In the genomic region with DNA sequence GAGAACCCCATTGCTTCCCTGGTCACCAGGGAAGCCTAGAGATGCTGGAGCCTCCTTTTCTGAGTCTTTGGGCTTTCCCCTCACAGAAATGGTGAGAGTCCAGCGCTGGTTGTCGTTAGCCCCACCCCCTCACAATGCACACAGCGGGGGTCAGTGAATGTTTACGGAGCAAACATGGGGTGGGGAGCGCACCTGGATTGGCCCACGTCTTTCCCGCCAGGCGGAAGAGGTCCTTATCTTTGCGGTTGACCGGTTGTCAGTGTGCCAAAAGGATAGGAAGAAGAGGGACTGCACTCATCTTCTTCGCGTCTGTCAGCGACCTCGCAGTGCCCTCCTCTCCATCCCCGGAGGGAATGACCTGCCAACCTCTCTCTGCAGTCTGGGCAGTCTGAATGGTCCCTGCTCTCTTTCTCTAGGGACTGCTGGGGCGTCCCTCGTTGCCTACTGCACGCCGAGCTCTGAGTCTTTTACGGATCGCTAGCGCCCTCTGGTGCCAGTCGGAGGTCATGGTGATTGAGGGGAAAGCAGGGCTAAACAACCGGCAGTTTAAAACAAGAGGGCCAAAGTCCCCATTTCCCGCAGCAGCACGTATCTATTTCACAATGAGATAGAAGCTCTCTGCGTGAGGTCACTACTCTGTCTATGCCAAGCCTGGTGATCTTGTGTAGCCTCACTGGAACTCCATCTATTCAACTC, we compare ENCODE assay signal across 8 mouse cellular contexts. TPM values are rescaled to one million over a fixed set of nuclear protein-coding genes. Genes with fewer than 3 reads are reported as not detected.
DNase-seq lines count a peak whose midpoint lies in the region; ATAC-seq and TF ChIP-seq lines count a peak whose summit lies in the region.

No protein-coding gene starts in this region.

- intact Hi-C loops in gastrocnemius, adult 2 months (cut with DNase I), result loop anchor here (1.0 to 5.0 kb wide), 3 partner anchors 90 to 269 kb away; a partner anchor contains a TSS

- WGBS in hindbrain, postnatal 0 days, result 2% methylated on average over 27 of the region's 27 CpGs

- H3K27me3 ChIP-seq in hindbrain, postnatal 0 days (ENCODE audit: insufficient read depth, low read length), result peaks cover 21% of the 10 kb centered on the region; the same call in 1 of the 2 replicates
- H3K27me3 ChIP-seq in megakaryocyte, embryonic 14.5 days (replicated peaks), result peaks cover 75% of the 10 kb centered on the region

- H3K36me3 ChIP-seq in hindbrain, postnatal 0 days (ENCODE audit: insufficient read depth, low read length), result peaks cover 6% of the 10 kb centered on the region; the same call in 1 of the 2 replicates
- H3K36me3 ChIP-seq in megakaryocyte, embryonic 14.5 days (replicated peaks; ENCODE audit: low read length), result peaks cover 17% of the 10 kb centered on the region

- peak; percentile 60 for ATAC-seq in hindbrain, postnatal 0 days

- peak; percentile 60 for DNase-seq in WW6 (ENCODE audit: low read depth, low spot score)
- DNase-seq in cerebellum, postnatal 4 days (ENCODE audit: low spot score in 2 of 2), result peak; percentile 86 to 90
- peak; percentile 89 for DNase-seq in gastrocnemius, adult 2 months
- DNase-seq in hindbrain, postnatal 0 days (ENCODE audit: low spot score), result peak; percentile 93
- peak; percentile 94 to 95 for DNase-seq in left cerebral cortex, adult 18-20 months (ENCODE audit: low spot score in 2 of 2)
- peak; percentile 94 to 96 for DNase-seq in right cerebral cortex, adult 2 months (ENCODE audit: low spot score in 2 of 2)
- peak; percentile 88 for DNase-seq in urinary bladder, postnatal 14 days (ENCODE audit: low spot score)

- H3K4me1 ChIP-seq in hindbrain, postnatal 0 days (ENCODE audit: insufficient read depth, low read length), result peaks cover 16% of the 10 kb centered on the region; the same call in 1 of the 2 replicates
- H3K4me1 ChIP-seq in megakaryocyte, embryonic 14.5 days, result peaks cover 71% of the 10 kb centered on the region

- TF ChIP-seq CTCF in gastrocnemius, adult 2 months (IDR thresholded peaks at IDR 0.05), result peak; percentile 96
- peak; percentile 96 for TF ChIP-seq CTCF in hindbrain, postnatal 0 days (IDR thresholded peaks at IDR 0.05; ENCODE audit: low read depth)

- peak overlapping the region; percentile 56 for H3K4me3 ChIP-seq in gastrocnemius, adult 2 months
- peak overlapping the region; percentile 32 for H3K4me3 ChIP-seq in hindbrain, postnatal 0 days (ENCODE audit: low read length)
- H3K4me3 ChIP-seq in megakaryocyte, embryonic 14.5 days (replicated peaks), result peak overlapping the region; percentile 90

- H3K9ac ChIP-seq in hindbrain, postnatal 0 days (replicated peaks; ENCODE audit: low read length), result peak overlapping the region; percentile 21; the same call in 1 of the 2 replicates

- H3K4me2 ChIP-seq in hindbrain, postnatal 0 days (ENCODE audit: low read depth, low read length), result peak overlapping the region; percentile 58

- no peaks in the 10 kb centered on the region for H3K9me3 ChIP-seq in hindbrain, postnatal 0 days (ENCODE audit: low read length)
- no peaks in the 10 kb centered on the region for H3K9me3 ChIP-seq in megakaryocyte, embryonic 14.5 days

- no peak overlapping the region for H3K27ac ChIP-seq in gastrocnemius, adult 2 months
- H3K27ac ChIP-seq in hindbrain, postnatal 0 days, result no peak overlapping the region

RNA-seq across cellular contexts. Expression of a gene that starts 4.7 kb away (rescaled TPM):
- total RNA-seq in gastrocnemius, adult 2 months (2021), result not detected
- total RNA-seq in hindbrain, postnatal 0 days (2014; rRNA removed), result 29.3 and 30.8 TPM in 2 replicates
- polyA plus RNA-seq in hindbrain, postnatal 0 days (2015; fragmentation: Nextera tagmentation; extraction: Ambion mirVana), result 7.6 and 10.1 TPM in 2 replicates
- 1 to 10 TPM; 1.1 to 1.3 TPM for total RNA-seq in left cerebral cortex, adult 18-20 months (2021)
- 3,910 and 6,936 TPM in 2 replicates for polyA plus RNA-seq in megakaryocyte, embryonic 14.5 days (2012; ENCODE audit: insufficient read depth, low replicate concordance)

RNA-seq across cellular contexts. Expression of a gene that starts 8.7 kb away (rescaled TPM):
- total RNA-seq in gastrocnemius, adult 2 months (2021), result 1 to 10 TPM in 1 of 2 experiments, under 1 TPM in 1; 0.61 to 1.1 TPM
- total RNA-seq in hindbrain, postnatal 0 days (2014; rRNA removed), result 23.8 and 24.0 TPM in 2 replicates
- 3.1 and 4.0 TPM in 2 replicates for polyA plus RNA-seq in hindbrain, postnatal 0 days (2015; fragmentation: Nextera tagmentation; extraction: Ambion mirVana)
- 100 to 1,000 TPM; 231 to 252 TPM for total RNA-seq in left cerebral cortex, adult 18-20 months (2021)
- polyA plus RNA-seq in megakaryocyte, embryonic 14.5 days (2012; ENCODE audit: insufficient read depth, low replicate concordance), result 1.0 TPM in 1 of 2 replicates, not detected in the other

RNA-seq across cellular contexts. Expression of a gene that starts 12.2 kb away (rescaled TPM):
- total RNA-seq in gastrocnemius, adult 2 months (2021), result 1 to 10 TPM; 3.1 to 6.1 TPM
- 286 and 335 TPM in 2 replicates for total RNA-seq in hindbrain, postnatal 0 days (2014; rRNA removed)
- polyA plus RNA-seq in hindbrain, postnatal 0 days (2015; fragmentation: Nextera tagmentation; extraction: Ambion mirVana), result 186 and 195 TPM in 2 replicates
- 100 to 1,000 TPM; 824 to 876 TPM for total RNA-seq in left cerebral cortex, adult 18-20 months (2021)
- polyA plus RNA-seq in megakaryocyte, embryonic 14.5 days (2012; ENCODE audit: insufficient read depth, low replicate concordance), result 8.0 and 10.3 TPM in 2 replicates

RNA-seq across cellular contexts. Expression of a gene that starts 27.0 kb away (rescaled TPM):
- total RNA-seq in gastrocnemius, adult 2 months (2021), result 1 to 10 TPM; 1.2 to 4.7 TPM
- total RNA-seq in hindbrain, postnatal 0 days (2014; rRNA removed), result 0.37 and 4.0 TPM in 2 replicates
- polyA plus RNA-seq in hindbrain, postnatal 0 days (2015; fragmentation: Nextera tagmentation; extraction: Ambion mirVana), result 0.51 and 0.92 TPM in 2 replicates
- total RNA-seq in left cerebral cortex, adult 18-20 months (2021), result 1 to 10 TPM; 1.3 TPM
- not detected in 2 replicates for polyA plus RNA-seq in megakaryocyte, embryonic 14.5 days (2012; ENCODE audit: insufficient read depth, low replicate concordance)

Comparison
In these comparisons a context has a peak if more than half of its experiments do, and no peak if none do; other contexts are left out.
1. H3K4me3 ChIP-seq: peak in every context shown above with its lines; median percentile 90 in megakaryocyte, embryonic 14.5 days; 56 in gastrocnemius, adult 2 months; 32 in hindbrain, postnatal 0 days.
2. RNA of a gene that starts 4.7 kb away (total RNA-seq): 29.3 to 30.8 TPM in hindbrain, postnatal 0 days; 1.1 to 1.3 TPM in left cerebral cortex, adult 18-20 months and not detected in gastrocnemius, adult 2 months; every median in the first group is over 10 times any median in the second.
3. RNA of a gene that starts 8.7 kb away (total RNA-seq): 231 to 252 TPM in left cerebral cortex, adult 18-20 months and 23.8 to 24.0 TPM in hindbrain, postnatal 0 days; 0.61 to 1.1 TPM in gastrocnemius, adult 2 months; every median in the first group is over 10 times any median in the second.
4. RNA of a gene that starts 12.2 kb away (total RNA-seq): 824 to 876 TPM in left cerebral cortex, adult 18-20 months and 286 to 335 TPM in hindbrain, postnatal 0 days; 3.1 to 6.1 TPM in gastrocnemius, adult 2 months; every median in the first group is over 10 times any median in the second.
5. Peak in every context shown above with its lines, with median percentiles within 50 percentile points of each other: DNase-seq.